ENCODE assay signal across 18 mouse cellular contexts in the genomic region with DNA sequence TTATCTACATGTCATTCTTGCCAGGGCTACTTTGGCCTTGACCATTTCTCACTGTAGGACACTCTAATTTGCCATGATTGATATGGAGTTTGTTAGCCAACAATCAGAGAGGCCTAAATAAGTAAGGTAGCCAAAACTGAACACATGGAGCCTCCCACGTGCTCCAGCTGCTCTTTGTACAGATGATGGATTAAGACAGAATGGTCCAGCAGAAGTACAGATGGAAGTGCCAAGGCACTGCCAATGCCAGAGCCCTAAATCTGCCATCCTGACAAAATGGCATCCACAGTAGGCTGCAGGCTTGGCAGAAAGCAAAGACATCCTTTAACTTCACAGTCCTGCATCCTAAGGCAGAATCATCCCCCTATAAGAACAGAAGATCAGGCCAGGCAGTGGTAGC.
DNase-seq lines count a peak whose midpoint lies in the region; ATAC-seq lines count a peak whose summit lies in the region.
"Had no signal": no experiment of that assay in that cellular context is flagged by ENCODE, and none has a peak within 500 bp of the region (broad histone marks: within the 10 kb centered on the region; RNA-seq: fewer than 3 reads in every experiment).

No protein-coding gene starts in this region.

- DNase-seq in forebrain, embryonic 14.5 days (ENCODE audit: low spot score): peak; percentile 44
- peak; percentile 7 for DNase-seq in right cerebral cortex, adult 18-20 months
- no peak for DNase-seq in right cerebral cortex, postnatal 14 days
- peak; percentile 32 to 52 for DNase-seq in layer of hippocampus, adult 8-10 months (ENCODE audit: low spot score in 2 of 2)
- DNase-seq in left cerebral cortex, postnatal 4 days: no peak
- DNase-seq in kidney, adult 11 months: no peak
- DNase-seq: cerebellum, postnatal 25 days; gastrocnemius, postnatal 25 days; heart, postnatal 10 days; liver, embryonic 13.5 days; thymus, postnatal 14 days had no signal

- H3K4me1 ChIP-seq in forebrain, embryonic 14.5 days (ENCODE audit: control insufficient read depth, insufficient read depth, low read length): no peaks in the 10 kb centered on the region
- H3K4me1 ChIP-seq in forebrain, embryonic 12.5 days: no peaks in the 10 kb centered on the region
- no peaks in the 10 kb centered on the region for H3K4me1 ChIP-seq in heart, embryonic 11.5 days (ENCODE audit: control insufficient read depth, insufficient read depth, low read length)
- H3K4me1 ChIP-seq: limb, embryonic 10.5 days; liver, embryonic 13.5 days; lung, embryonic 15.5 days; midbrain, embryonic 13.5 days had no signal

- no peak for ATAC-seq in forebrain, embryonic 14.5 days
- no peak for ATAC-seq in forebrain, embryonic 12.5 days (ENCODE audit: low FRiP score)
- no peak for ATAC-seq in heart, embryonic 11.5 days (replicated peaks; ENCODE audit: insufficient number of reproducible peaks, low FRiP score, low TSS enrichment)
- ATAC-seq: midbrain, embryonic 13.5 days had no signal

- H3K27me3 ChIP-seq in forebrain, embryonic 14.5 days (replicated peaks; ENCODE audit: control insufficient read depth, insufficient read depth, low read length): no peaks in the 10 kb centered on the region
- no peaks in the 10 kb centered on the region for H3K27me3 ChIP-seq in forebrain, embryonic 12.5 days
- H3K27me3 ChIP-seq in heart, embryonic 11.5 days (ENCODE audit: control insufficient read depth, insufficient read depth, low read length): no peaks in the 10 kb centered on the region
- H3K27me3 ChIP-seq: liver, embryonic 13.5 days; lung, embryonic 15.5 days; midbrain, embryonic 13.5 days had no signal

- no peaks in the 10 kb centered on the region for H3K9me3 ChIP-seq in forebrain, embryonic 14.5 days (replicated peaks; ENCODE audit: control insufficient read depth, low read length)
- no peaks in the 10 kb centered on the region for H3K9me3 ChIP-seq in forebrain, embryonic 12.5 days
- no peaks in the 10 kb centered on the region for H3K9me3 ChIP-seq in heart, embryonic 11.5 days (replicated peaks; ENCODE audit: control insufficient read depth, low read length)
- H3K9me3 ChIP-seq: limb, embryonic 10.5 days; liver, embryonic 13.5 days; lung, embryonic 15.5 days; midbrain, embryonic 13.5 days had no signal

- H3K9ac ChIP-seq in forebrain, embryonic 14.5 days (ENCODE audit: low read length): no peak overlapping the region
- H3K9ac ChIP-seq in forebrain, embryonic 12.5 days: no peak overlapping the region
- no peak overlapping the region for H3K9ac ChIP-seq in heart, embryonic 11.5 days (ENCODE audit: low read depth, low read length)
- H3K9ac ChIP-seq: liver, embryonic 13.5 days; lung, embryonic 15.5 days; midbrain, embryonic 13.5 days had no signal

- 45% methylated on average over 1 of the region's 1 CpGs for WGBS in forebrain, embryonic 14.5 days
- WGBS in forebrain, embryonic 12.5 days: 77% methylated on average over 1 of the region's 1 CpGs
- WGBS in heart, embryonic 11.5 days (ENCODE audit: insufficient replicate concordance): 64% methylated on average over 1 of the region's 1 CpGs

- no peak overlapping the region for H3K27ac ChIP-seq in forebrain, embryonic 14.5 days (ENCODE audit: low read depth, low read length)
- no peak overlapping the region for H3K27ac ChIP-seq in forebrain, embryonic 12.5 days
- H3K27ac ChIP-seq in heart, embryonic 11.5 days (ENCODE audit: low read depth, low read length): no peak overlapping the region
- H3K27ac ChIP-seq: kidney, postnatal 0 days; limb, embryonic 10.5 days; liver, embryonic 13.5 days; lung, embryonic 15.5 days; midbrain, embryonic 13.5 days; stomach, postnatal 0 days had no signal

- no peaks in the 10 kb centered on the region for H3K36me3 ChIP-seq in forebrain, embryonic 14.5 days (ENCODE audit: control insufficient read depth, insufficient read depth, low read length)
- H3K36me3 ChIP-seq in forebrain, embryonic 12.5 days (replicated peaks): no peaks in the 10 kb centered on the region
- H3K36me3 ChIP-seq in heart, embryonic 11.5 days (ENCODE audit: control insufficient read depth, insufficient read depth, low read length): no peaks in the 10 kb centered on the region
- H3K36me3 ChIP-seq: limb, embryonic 10.5 days; liver, embryonic 13.5 days; lung, embryonic 15.5 days; midbrain, embryonic 13.5 days had no signal

- H3K4me2 ChIP-seq in forebrain, embryonic 14.5 days (ENCODE audit: low read length): no peak overlapping the region
- H3K4me2 ChIP-seq in forebrain, embryonic 12.5 days: no peak overlapping the region
- H3K4me2 ChIP-seq in heart, embryonic 11.5 days: no peak overlapping the region
- H3K4me2 ChIP-seq: liver, embryonic 13.5 days; lung, embryonic 15.5 days; midbrain, embryonic 13.5 days had no signal

- H3K4me3 ChIP-seq in forebrain, embryonic 14.5 days (ENCODE audit: low read depth, low read length): no peak overlapping the region
- no peak overlapping the region for H3K4me3 ChIP-seq in forebrain, embryonic 12.5 days (replicated peaks)
- H3K4me3 ChIP-seq in heart, embryonic 11.5 days (ENCODE audit: low read depth, low read length): no peak overlapping the region
- H3K4me3 ChIP-seq: limb, embryonic 10.5 days; liver, embryonic 13.5 days; lung, embryonic 15.5 days; midbrain, embryonic 13.5 days had no signal

- intact Hi-C loops in left cerebral cortex, postnatal 4 days (cut with DNase I): no loop called here

Comparison
In these comparisons a context has a peak if more than half of its experiments do, and no peak if none do; other contexts are left out.
1. DNase-seq: peak in forebrain, embryonic 14.5 days (single experiment), right cerebral cortex, adult 18-20 months (single experiment) and layer of hippocampus, adult 8-10 months (2 of 2); none in right cerebral cortex, postnatal 14 days (single experiment), left cerebral cortex, postnatal 4 days (single experiment) and kidney, adult 11 months (single experiment).